Mouse (Mus musculus): Measurements from ENCODE around the gene Smim17.
"Not testable (repeated sequence)": the region's sequence is repeated elsewhere in the genome, so short reads cannot be mapped to it uniquely, and the experiment has no call there.

The Smim17 gene

DNA sequence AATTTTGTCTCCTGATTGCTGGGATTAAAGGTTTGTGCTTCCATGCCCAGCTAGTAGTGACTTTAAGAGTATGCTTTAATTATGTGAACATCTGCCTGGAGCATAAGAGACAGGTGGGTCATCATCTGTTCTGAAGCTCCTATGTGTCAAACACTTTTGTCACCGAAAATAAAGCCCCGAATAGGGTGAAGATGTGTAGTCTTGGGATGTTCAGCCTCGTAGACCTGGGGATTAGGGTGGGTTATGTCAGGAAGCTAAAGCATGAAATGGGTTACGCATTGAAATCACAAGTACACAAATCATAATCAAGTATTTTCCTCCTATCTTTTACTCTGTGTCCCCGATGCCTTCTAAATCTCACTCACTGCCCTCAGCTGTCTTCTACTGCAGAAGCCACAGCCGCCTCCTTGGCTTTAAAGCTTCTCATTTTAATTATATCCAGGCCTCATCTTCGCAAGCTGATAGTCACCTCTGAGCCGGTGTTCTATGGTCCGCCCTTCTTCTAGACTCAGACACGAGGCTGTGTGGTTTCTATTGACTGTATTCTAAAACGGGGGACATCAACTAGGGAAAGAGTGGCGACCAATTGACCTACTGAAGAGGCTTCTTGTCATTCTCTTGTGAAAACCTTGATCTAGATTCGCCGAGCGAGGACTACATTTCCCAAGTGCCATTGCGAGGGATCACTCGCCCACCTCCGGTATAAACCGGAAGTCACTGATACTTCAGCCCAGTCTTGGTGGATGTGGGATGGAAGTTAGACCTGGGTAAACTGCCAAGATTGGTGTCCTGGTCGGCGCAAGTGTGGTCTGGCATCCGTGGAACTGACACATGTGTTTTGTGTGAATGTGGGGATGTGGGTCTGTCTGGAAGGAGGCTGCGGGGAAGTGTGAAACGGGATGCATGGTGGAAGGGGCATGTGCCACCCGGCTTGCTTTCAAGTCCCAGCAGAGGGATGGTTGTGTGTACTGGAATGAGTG, at the start of gene Smim17:
Smim17 (plus strand) TSS at position 720 of the 980 bp plus-strand sequence.
- DNase-seq (ENCODE audit: low read depth), result no peak

- no peak for DNase-seq (ENCODE audit: low read depth)
These were observed 40.4 kb upstream of the Smim17 start for GRCm38 (mm10) chr7:6358121-6358520.

DNA sequence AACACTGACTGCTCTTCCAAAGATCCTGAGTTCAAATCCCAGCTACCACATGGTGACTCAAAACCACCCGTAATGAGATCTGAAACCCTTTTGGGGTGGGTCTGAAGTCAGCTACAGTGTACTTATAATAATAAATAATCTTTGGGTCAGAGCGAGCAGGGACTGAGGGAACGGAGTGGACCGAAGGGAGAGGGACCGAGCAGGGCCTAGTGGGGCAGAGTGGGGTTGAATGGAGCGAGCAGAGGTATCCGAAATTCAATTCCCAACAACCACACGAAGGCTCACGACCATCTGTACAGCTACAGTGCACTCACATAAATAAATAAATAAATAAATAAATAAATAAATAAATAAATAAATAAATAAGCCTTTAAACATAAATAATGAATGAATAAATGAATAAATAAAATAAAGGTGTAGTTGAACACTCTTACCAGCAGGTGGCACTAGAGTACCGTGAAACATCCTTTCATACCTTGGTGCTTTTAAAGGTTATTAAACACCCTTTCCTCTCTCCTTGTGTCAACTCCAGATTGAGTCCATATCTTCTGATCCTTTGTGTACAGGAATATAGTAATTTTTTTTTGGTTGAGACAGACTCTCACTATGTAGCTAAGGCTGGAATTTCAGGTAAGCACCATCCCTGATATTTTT, 39.5 kb upstream of the Smim17 start:
- DNase-seq (ENCODE audit: low read depth), result peak; percentile 82

GRCm38 (mm10) chr7:6360477-6361060, 37.9 kb upstream of the Smim17 start:
- DNase-seq (ENCODE audit: low read depth), result peak; percentile 12

- DNase-seq (ENCODE audit: low read depth), result no peak
These were observed 36.8 kb upstream of the Smim17 start for GRCm38 (mm10) chr7:6361756-6362155.

DNA sequence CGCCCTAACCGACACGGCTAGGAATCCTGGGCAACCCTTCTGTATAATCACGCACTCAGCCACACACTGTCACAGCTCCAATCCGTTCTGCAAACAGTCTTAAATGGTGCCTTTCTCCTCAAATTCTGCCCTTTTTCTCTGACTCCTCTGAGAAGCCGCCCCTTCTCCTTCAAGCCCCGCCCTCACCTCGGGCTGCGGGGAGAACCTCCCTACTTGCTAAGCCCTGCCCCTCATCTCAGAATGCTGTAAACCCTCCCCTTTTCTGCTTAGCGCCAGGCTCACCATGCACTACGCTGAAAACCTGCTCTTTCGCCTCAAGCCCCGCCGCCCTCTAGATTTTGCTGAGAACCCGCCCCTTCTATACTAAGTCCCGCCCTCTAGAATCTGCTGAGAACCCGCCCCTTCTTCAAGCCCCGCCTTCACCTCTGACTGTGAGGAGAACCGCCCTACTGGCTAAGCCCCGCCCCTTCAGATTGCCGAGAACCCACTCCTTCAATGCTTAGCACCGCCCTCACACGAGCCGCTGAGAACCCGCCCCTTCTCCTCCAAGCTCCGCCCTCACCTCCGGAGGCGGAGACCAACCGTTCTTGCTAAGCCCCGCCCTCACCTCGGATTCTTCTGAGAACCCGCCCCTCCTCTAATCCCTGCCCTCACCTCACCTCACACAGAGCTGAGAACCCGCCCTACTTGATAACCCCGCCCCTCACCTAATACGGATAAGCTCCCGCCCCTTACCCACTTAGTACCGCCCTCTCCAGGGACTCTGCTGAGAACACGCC, 36.1 kb upstream of the Smim17 start:
- DNase-seq (ENCODE audit: low read depth), result peak; percentile 100

GRCm38 (mm10) chr7:6363047-6363488, 35.4 kb upstream of the Smim17 start, which contains the start of gene Zfp78:
Gene Zfp78 (plus strand): TSS chr7:6363280.
- DNase-seq (ENCODE audit: low read depth), result peak; percentile 98

- peak; percentile 57 for DNase-seq (ENCODE audit: low read depth)
These were observed 33.8 kb upstream of the Smim17 start for GRCm38 (mm10) chr7:6364761-6365160.

DNA sequence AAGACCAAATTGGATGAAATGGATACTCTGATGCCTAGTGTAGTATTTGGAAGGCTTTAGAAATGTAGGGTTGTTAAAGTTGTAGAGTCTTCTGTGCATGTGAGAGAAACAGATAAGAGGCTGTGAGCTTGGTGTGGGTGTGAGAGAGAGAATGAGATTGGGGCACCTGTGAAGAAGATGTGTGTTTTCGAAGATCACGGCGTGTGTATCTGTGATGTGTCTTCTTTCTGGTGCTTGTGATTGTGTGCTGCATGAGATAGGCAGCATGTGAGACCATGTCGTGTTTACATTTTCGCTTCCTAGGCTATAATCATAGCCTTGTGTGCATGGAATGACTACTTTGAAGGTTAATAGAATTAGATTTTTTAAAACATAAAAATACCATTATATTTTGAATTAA, 31.3 kb upstream of the Smim17 start:
- DNase-seq (ENCODE audit: low read depth), result no peak

- not testable (repeated sequence) for DNase-seq (ENCODE audit: low read depth)
These were observed 30.4 kb upstream of the Smim17 start for GRCm38 (mm10) chr7:6368146-6368545.

DNA sequence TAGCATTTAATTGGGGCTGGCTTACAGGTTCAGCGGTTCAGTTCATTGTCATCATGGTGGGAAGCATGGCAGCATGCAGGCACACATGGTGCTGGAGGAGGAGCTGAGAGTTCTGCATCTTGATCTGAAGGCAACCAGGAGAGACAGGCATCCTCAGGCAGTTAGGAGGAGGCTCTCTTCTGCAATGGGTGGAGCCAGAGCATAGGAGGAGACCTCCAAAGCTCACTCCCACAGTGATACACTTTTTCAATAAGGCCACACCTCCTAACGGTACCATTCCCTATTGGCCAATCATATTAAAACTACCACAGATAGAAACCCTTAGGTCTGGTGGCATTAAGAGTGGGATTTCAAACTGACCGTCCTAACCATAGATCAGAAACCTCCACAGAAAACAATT, 29.1 kb upstream of the Smim17 start:
- no peak for DNase-seq (ENCODE audit: low read depth)

- DNase-seq (ENCODE audit: low read depth), result peak; percentile 79
These were observed 25.5 kb upstream of the Smim17 start for GRCm38 (mm10) chr7:6372993-6373392.

DNA sequence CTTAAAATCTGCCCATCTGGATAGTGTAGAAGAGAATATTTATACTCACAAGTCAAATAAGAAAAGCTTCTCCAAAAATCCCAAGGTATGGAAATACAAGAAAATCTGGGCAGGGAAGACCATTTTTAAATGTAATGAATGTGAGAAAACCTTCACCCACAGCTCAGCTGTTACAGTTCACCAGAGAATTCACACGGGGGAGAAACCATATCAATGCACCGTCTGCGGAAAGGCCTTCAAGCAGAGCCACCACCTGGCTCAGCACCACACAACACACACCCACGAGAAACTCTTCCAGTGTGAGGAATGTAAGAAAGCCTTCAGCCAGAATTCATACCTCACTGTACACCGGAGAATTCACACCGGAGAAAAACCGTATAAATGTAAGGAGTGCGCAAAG, 20.1 kb upstream of the Smim17 start:
- DNase-seq (ENCODE audit: low read depth), result no peak

- peak; percentile 53 for DNase-seq (ENCODE audit: low read depth)
These were observed 17.1 kb upstream of the Smim17 start for GRCm38 (mm10) chr7:6381431-6381830.

GRCm38 (mm10) chr7:6383044-6383455, 15.5 kb upstream of the Smim17 start, which contains the start of gene Zfp28:
Gene Zfp28 (plus strand): TSS chr7:6383295.
- peak; percentile 97 for DNase-seq (ENCODE audit: low read depth)

DNA sequence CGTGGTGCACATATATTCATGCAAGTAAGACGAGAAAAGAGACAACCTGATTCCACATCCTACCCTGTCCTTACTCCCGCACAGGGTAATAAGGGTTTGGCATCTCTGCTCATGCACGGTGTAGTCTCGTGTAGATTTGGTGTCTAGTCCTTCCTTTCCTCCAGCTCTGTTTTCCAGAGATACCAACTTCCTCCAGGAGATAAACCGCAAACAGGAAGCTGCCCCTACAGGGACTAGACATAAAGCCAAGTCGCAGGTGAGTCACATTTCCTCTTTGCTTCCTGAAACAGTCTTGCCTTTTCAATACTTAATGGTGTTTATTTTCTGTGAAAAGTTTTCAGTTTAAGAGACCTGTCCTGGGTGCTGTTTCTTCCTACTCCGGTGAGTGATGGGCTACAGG, 14.5 kb upstream of the Smim17 start:
- DNase-seq (ENCODE audit: low read depth), result peak; percentile 65

- no peak for DNase-seq (ENCODE audit: low read depth)
These were observed 11.5 kb upstream of the Smim17 start for GRCm38 (mm10) chr7:6386995-6387394.

DNA sequence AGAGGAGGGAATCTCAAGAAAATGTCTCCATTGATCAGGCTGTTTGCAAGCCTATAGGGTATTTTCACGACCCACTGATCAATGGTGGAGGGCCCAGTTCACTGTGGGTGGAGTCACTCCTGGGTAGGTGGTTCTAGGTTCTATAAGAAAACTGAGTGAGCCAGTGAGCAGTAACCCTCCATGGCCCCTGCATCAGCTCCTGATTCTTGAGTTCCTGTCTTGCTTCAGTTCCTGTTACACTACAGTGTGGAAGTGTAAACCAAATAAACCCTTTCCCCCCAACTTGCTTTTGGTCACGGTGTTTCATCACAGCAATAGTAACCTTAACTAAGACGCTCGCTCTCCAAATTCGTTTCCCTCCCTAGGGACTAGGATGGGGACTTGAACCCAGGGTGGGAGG, 9.5 kb upstream of the Smim17 start:
- DNase-seq (ENCODE audit: low read depth), result peak; percentile 44

GRCm38 (mm10) chr7:6389449-6389848, 9.1 kb upstream of the Smim17 start:
- no peak for DNase-seq (ENCODE audit: low read depth)

DNA sequence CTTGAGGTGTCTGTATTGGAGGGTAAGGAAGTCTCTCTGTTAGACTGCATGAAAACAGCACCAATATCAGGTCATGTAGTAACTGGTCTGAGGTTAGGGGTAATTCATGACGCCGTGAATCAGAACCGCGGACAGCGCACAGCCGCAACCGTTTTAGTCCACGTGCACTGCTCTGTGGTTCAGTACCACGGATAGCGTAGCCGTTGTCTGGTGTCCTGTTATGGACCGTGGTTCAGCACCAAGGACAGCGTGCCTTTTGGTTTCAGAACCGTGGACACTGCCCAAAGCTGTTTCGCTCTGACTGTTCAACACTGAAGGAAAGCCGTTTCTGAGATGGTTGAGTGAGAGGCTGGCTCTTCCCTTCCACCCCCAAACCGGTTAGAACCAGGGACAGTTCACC, 11.5 kb downstream of the Smim17 start, which contains the start of gene Gm20715:
Gm20715 (plus strand) TSS at position 235 of the 400 bp plus-strand sequence.
- DNase-seq (ENCODE audit: low read depth), result peak; percentile 93

- DNase-seq (ENCODE audit: low read depth), result no peak
These were observed 16.3 kb downstream of the Smim17 start for GRCm38 (mm10) chr7:6414626-6415441.

Measured in 416B (cell line).